Mouse (Mus musculus) lung, postnatal 14 days (tissue): ENCODE results near the gene Ubap1.
A peak's percentile ranks its signal among the peaks of the same experiment; 100 is the strongest.

Experiments used
- DNase-seq: peaks from one replicate; pipeline ENCODE4 v3.0.0; 2021

Ubap1 gene

DNA sequence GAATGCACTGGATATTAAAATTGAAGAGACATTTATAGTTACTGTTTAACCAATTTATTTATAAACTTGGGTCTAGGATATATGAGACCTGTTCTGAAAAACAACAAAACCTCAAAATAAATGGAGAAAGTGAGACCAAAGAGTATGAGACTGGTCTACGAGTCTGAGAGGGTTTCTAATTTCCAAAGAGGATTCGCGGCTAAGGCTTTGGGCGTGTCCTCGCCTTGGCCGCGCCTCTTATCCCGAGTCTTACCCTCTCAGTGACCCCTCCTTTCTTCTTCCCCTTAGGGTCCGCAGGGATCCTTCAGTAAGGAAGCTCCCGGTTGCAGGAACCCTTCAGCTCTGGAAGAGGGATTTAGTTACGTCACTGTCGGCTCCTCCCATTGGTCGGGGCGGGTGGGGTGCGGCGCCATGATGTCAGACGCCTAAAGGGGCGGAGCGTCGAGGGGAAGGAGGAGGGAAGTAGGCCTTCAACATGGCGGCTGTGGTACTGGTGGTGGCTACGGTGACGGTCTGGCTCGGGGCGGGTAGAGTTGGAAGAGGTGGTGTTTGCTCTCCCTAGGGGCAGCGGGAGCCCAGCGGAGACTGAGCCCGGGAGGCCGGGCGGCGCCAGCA, at the start of gene Ubap1:
Ubap1 (plus strand) TSS at position 413 of the 615 bp plus-strand sequence.
- DNase-seq: peak; percentile 95

DNA sequence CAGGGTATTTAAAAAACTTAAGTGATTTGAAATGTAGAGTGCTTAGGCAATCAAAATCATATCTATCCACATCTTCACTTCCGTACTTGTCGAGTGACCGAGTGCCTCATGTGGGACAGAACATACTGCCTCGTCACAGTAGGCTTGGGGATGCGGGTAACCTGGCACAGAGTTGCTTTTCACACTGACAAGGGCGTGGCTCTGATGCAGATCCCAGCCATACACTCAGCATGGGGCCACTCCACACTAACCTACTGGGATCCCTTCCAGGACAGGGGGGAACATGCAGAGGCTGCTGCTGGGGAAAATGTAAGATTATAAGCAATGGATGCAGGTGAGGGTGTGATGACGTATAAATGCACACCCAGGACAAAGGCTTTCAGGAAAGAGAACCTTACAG, 45.1 kb upstream of the Ubap1 start:
- DNase-seq: no peak

DNA sequence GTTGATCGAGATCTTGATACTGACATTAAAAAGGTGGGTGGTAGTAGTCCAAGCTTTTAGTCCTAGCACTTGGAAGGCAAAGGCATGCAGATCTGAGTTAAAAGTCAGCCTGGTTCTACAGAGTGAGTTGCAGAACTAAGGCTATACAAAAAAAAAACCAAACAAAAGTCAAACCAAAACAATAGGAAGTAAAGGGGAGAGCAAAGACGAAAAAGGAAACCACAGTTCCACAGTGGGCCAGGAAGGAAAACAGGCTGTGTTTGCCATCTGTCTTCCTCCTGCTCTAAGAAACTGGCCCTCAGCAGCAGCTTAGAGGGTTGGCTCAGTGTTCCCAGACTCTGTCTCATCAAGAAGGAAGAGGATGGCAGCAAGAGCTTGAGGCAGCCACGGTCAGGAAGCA, 44.5 kb upstream of the Ubap1 start:
- no peak for DNase-seq

DNA sequence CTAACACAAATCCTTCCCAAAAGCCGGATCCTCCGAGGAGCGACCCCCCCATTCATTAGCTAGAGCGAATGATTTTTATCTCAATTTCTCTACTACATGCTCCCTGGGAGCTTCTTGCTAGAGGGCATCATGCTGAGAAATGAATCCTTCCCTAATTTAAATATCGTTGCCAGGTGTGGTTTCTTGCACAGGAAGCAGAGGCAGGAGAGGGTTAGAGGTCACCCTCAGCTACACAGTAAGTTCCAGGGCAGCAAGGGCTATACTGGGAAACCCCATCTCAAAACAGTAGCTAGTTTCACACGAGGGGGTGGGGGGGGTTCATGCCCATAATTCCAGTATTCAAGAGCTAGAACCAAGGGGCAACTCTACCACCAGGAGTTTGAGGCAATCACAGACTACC, 41.4 kb upstream of the Ubap1 start:
- no peak for DNase-seq

DNA sequence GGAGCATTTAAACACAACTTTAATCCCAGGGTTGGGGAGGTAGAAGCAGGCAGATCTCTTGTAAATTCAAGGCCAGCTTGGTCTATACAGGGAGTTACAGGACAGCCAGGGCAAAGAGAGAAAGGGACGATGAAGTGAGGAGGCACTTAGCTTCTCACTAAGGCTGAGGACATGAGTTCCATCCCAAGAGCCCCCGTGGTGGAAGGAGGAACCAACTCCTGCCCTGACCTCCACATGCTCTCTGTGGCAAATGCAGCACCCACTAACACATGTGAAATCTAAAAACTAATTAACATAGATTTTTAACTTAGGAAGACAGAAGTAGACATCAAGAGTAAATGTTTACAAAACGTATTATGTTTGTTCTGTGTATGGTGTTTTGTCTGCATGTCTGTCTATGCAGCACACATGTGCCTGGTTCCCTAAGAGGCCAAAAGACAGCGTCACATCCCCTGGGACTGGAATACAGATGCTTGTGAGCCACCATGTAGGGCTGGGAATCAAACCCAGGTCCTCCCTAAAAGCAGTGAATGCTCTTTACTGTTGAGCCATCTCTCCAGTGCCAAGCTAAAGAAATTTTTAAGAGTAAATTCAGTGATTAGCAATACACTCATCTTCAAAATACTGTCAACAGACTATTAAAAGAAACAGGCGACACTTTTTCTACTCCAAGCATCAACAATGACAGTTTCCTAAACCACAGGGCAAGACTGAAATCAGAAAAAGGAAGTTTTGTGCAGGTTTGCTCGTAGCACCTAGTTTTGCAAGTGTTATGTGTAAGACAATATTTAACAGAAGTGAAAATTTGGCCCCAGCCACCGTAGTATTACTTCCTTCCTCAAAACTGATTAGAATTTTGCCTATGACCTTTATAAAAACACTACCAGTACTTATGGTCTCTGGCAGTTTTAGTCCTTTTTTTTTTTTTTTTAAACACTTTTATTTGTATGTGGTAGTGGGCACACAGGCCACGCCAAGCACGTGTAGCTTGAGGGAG, 37.9 kb upstream of the Ubap1 start:
- no peak for DNase-seq

DNA sequence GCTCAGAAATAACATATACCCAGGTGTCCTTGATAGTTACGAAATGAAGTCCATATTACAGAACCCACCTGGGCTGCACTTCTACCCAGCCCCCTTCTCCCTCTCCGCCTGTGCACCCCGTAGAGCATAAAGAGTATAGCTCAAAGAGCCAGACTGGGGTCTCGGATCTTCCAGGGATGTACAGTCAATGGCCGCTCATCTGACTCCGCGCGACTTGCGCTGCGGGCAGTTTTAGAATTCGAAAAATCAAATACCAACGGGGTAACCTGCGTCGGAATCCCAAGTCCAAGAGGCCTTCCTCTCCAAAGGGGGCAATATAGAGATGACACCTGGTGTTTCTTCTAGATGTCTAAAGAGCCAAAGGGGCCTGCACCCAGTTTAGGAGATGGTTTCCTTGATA, 35.1 kb upstream of the Ubap1 start:
- DNase-seq: peak; percentile 5

DNA sequence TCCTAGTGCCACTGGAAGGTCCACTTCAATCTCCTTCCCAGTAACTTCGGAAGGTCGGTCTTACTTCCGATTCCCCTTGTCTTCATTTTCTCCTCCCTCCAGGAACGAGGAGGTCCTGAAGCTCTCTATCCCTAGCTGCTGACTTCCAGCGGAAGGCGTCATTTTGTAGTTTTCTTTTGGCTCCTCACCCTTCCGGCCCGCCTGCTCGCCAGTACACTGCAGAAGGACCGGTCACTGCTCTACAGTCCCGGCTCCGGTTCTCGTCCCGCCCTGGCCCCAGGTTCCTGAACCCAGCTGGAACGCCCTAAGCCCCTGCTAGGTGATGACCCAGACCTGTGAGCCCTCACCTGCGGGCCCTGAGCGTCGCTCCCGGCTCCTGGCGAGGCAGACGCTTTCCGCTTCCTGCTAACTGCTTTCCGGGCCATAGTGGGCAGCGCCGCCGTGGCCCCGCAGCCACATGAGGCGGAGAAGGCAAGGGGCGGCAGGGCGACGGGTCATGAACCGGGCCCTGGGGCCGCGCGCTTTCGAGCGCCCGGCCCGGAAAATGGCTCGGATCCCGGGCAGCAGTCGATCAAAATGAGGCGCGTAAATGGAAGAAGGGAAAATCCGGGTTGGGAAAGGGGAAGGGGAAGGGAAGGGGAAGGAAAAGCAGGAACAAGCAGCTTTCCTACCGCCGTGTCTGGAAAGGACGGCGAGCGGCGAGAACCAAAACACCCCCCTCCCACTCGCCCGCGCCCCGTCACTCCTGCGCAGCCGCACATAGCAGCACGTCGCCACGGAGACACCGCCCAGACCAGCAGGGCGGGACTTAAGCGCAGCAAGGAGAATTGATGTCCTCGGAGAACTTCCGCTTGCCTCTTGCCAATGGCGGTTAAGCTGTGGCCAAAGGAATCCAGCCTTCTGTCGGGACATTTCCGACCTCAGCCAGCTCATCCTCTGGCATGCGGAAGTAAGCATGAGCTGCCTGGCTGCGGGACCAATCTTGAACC, 34.4 kb upstream of the Ubap1 start, which contains the start of gene Dcaf12:
Dcaf12 (minus strand) TSS at position 749 of the 989 bp plus-strand sequence.
- peak; percentile 96 for DNase-seq

DNA sequence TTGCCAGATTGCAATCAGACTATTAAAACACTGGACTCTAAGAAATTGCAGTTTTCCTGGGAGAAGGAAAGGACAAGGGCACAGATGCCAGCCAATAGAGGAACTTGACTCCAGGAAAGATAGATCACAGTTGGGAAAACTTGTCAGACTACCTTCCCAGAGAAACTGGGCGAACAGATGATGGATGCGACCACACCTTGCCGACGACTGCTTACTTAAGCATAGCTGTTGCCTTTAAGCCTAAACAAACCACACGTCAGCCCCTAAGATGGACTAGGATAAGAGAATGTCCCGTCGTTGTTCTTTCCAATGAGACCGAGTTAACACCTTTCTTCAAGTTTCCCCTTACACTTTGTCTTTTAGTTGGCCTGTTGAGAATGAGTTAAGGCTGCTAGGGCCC, 33.6 kb upstream of the Ubap1 start:
- DNase-seq: no peak

DNA sequence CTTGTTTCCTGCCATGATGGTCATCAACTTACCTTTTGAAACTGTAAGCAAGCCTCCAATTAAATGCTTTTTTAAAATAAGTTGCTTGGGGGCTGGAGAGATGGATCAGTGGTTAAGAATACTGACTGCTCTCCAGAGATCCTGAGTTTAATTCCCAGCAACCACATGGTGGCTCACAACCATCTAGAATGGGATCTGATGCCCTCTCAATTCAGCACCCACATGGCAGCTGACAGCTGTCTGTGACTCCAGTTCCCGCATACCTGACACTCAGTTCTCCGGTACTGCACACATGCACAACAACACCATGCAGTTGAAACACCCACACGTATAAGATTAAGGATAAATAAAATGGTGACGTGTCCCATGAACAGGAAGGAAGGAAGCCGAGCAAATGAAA, 30.5 kb upstream of the Ubap1 start:
- no peak for DNase-seq

DNA sequence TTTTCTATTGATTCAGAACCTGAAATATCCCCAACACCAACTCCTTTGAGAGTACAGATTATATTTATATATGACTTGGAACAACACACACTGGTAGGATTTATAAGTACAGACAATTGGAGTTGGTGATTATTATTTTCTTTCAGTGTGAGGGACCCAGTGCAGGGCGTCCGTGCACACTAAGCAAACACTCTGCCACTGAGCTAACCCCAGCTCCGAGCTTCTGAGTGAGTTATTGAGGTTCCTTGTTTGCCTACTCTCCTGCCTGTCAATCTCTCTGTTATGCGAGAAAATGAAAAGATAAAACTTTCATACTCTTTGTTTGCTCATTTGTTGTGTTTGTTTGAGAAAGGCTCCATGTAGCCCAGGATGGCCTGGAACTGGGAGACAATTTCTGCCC, 27.8 kb upstream of the Ubap1 start:
- no peak for DNase-seq

DNA sequence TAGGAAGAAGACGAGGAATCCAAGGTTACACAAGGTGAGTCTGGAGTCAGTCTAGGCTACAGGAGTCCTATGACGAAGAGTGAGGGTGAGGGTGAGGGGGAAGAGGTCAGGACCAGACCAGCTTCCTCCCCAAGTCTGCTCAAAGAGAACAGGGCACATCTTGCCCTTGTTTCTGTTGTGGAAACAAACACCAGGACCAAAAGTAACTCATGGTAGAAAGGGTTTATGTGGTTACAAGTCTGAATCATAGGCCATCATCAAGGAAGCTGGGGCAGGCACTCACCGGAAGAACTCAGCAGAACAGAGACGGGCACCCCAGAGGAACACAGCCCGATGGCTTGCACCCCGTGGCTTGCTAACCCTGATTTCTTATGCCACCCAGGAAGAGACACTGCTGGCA, 21.9 kb upstream of the Ubap1 start:
- no peak for DNase-seq

DNA sequence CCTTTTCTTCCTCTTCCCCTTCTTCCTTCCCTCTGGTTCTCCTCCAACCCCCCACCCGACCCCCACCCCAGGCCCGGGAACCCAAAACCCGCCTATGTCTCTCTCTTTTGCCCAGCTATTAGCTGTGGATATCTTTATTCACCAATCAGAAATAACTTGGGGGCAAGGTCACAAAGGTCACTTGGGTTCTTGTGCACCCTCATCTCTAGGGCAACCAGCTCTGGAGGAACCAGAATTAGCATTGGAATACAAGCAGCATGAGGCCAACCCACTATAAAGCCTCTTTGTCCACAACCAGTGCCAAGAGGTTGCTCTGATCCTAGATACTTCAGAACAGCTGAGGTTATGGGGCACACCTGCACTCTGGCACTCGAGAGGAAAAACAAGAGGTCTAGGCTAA, 19.3 kb upstream of the Ubap1 start:
- DNase-seq: no peak

DNA sequence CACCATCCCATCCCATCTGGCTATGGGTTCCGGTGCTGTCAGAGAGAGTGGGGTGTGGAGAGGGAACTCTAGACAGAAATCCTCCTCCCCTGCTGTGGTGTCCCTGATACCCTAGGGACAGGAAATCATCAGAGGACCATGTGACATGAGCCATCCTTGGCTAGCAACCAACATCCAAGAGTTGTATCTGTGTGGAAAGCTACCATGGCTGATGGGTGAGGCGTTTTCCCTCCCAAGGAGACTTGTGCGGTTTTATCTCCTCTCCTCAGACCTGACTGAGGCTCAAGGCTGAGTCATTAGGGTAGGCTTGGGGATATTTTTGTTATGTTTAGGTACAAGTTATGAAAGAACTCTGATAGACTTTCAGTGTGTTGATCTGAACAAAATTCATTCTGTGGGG, 17.7 kb upstream of the Ubap1 start:
- DNase-seq: no peak

DNA sequence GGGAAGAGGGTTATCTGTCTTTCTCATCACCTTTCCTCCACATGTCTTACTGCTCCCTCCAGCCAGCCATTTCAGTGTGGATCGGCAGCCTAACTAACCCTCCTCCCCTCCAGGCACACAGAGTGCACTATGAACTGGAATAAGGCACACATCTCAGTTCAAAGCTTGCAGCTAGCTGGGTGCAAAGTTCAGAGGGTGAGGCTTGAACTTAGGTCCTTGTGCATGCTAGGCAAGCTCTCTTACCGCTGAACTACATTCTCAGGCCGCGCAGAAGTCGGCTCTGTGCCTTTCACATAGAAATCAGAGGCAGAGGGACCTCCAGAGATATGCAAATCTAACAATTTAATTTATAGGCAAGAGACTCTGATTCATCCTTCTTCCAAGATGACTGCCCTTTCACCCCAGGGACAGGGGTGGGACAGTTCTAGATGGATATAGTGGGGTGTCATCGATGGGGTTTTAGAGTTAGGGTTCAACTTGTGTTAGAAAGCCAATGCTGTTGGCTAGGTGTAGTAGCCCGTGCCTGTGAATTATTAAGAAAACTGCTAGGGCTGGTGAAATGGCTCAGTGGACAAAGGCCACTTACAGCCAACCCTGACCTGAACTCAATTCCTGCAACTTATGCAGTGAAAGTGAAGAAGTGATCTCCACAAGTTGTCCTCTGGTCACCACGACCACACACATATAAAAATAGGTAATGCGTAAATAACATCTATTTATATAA, 16.9 kb upstream of the Ubap1 start:
- DNase-seq: no peak

DNA sequence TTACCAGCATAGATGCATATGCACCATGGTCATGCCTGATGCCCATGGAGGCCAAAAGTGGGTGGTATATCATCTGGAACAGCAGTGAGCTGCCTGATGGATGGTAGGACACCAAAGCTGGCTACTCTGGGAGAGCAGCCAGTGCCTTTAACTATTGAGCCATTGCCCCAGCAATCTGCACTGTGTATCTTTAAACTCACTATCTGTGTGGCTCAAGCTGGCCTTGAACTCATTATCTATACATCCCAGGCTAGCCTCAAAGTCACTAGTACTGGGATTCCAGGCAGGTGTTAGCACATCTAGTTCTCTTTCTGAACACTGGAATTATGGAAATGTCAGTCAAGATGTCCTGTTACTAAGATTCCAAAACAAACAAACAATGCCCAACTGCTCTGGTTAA, 12.2 kb upstream of the Ubap1 start:
- DNase-seq: no peak

DNA sequence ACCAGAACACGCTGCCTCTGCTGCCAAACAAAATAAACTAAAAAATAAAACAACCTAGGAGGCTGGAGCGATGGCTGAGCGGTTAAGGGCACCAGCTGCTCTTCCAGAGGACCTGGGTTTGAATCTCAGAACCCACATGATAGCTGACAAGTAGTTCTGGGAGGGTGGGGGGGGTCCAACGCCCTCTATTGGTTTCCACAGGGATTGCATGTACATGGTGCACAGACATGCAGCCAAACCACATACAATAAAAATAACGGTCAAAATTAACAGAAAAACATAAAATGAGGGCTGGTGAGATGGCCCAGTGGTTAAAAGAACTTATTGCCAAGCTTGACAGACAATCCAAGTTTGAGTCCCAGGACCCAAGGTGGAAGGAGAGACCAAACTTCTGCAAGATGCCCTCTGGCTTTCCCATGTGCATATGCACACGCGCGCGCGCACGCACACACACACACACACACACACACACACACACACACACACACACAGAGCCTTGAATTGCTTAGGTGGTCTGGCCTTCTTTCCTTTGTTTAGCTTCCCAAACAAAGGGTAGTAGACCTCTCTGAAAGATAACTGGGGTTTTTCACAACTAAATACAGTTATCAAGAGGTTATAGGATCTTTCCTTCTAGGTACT, 7.8 kb upstream of the Ubap1 start:
- no peak for DNase-seq

DNA sequence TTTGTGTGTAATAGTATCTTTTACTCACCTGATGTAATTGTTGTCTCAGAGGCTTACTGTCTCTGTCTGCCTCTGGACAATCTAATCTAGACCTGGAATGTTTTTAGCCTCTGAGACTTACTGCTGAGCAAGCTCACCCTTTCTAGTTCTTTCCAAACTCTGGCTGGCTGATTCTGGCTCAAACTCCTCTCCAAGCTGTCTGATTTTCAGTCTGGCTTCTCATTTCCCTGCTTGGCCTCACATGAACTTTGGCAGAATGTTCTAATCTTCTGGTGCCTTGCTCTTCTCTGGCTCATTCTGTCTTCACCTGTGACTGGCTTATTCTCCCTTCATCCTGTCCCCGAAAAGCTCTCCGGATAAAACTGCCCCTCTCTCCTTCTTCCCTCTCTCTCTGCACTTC, 2.8 kb upstream of the Ubap1 start:
- DNase-seq: no peak

DNA sequence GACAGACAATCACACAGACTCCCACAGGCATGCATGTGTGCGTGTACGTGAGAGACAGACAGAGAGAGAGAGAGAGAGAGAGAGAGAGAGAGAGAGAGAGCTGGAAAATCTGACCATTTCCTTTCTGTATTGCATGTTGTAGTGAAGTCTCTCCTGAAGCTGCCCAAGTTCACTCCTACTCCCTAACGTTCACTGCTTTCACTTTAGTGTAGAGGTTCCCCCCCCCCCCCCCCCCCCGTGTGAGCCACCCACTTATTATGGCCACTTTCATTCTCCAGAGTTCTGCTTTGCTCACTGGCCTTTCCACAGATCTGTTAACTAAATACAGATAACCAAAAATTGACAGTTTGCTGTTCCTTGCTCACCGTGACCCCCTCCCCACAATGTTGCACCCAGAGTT, 957 bp upstream of the Ubap1 start:
- DNase-seq: no peak

DNA sequence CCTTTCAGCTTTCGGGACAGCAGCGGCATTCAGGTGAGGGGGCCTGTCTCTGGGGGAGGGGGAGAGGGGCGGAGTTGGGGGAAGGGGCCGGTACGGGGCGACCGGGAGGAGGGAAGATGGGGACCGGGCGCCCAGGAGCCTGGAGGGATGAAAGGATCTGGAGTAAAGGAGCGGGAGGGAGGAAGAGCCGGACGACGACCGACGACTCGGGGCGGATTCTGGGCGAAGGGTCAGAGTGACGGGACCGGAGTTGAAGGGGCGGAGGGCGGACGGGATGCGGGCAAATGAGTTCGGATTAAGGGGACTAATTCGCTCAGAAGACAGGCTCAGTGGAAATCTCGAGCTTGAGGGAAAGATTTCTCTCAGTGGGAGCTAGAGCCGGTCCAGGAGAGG, 399 bp downstream of the Ubap1 start:
- DNase-seq: no peak

DNA sequence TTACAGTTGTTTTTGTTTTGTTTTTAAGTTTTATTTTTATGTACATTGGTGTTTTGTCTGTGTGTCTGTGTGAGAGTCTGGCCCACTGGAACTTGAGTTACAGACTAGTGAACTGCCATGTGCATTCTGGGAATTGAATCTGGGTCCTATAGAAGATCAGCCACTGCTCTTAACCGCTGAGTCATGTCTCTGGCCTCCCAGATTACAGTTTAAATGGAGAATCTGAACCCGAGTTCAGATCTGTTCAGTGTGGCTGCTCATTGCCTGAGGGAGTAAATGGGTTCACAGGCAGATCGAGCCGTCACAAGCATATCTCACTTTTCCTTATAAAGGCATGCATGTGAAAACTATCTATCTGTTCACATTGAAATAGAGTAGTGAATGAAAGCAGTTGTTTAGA, 4.0 kb downstream of the Ubap1 start:
- no peak for DNase-seq

DNA sequence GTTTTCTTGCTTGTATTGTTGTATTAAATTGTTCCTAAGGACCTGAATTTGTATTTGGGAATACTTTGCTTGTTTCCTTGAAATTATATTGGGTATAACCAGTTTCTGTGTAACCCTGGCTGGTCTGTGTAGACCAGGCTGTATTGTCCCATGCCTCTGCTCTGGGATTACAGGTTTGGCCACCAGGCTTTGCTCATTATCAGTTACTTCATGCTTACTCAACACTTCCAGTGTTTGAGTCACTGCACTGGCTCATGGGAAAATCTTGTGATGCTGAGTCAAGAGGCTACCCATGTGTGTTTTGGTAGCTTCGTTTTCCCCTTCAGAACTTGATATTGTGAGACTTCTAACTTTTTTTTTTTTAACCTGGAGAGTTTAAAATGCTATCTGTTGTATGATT, 4.5 kb downstream of the Ubap1 start:
- DNase-seq: no peak

DNA sequence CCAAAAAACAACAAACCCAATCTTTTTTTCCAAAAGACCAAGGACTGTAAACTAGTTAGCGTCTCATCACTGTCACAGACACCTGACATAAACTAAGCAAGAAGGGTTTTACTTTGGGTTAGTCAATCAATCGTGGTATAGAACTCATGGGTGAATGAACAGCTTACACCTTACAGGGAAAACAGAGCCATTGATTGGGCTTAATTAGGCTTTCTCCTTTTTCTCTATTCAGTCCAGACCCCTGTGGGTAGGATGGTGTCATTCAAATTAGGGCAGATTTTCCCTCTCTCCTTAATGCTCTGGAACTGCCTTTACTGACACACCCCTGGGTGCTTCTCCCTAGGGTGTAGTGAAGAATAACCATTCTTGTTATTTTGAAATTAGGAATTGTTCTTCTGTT, 8.4 kb downstream of the Ubap1 start:
- no peak for DNase-seq
